Mouse (Mus musculus): Measurements from ENCODE around the gene Cdhr2. TPM values are rescaled to one million over a fixed set of nuclear protein-coding genes. Genes with fewer than 3 reads are reported as not detected.

Cdhr2 gene
- polyA plus RNA-seq, 1 experiment from 2014 or later = 1.2 TPM

Other genes with a start within 250 kb of the Cdhr2 start
- 117 and 141 TPM in 2 replicates for gene Thoc3, start 232.6 kb upstream of the Cdhr2 start, polyA plus RNA-seq (2016; fragmentation: Nextera tagmentation; extraction: Ambion mirVana)
- gene Simc1, start 197.7 kb upstream of the Cdhr2 start, polyA plus RNA-seq (2016; fragmentation: Nextera tagmentation; extraction: Ambion mirVana) = 5.9 and 10.4 TPM in 2 replicates
- 146 and 148 TPM in 2 replicates for gene 4833439L19Rik, start 136.0 kb upstream of the Cdhr2 start, polyA plus RNA-seq (2016; fragmentation: Nextera tagmentation; extraction: Ambion mirVana)
- 22.8 and 30.1 TPM in 2 replicates for gene Arl10, start 126.4 kb upstream of the Cdhr2 start, polyA plus RNA-seq (2016; fragmentation: Nextera tagmentation; extraction: Ambion mirVana)
- gene Nop16, start 111.4 kb upstream of the Cdhr2 start, polyA plus RNA-seq (2016; fragmentation: Nextera tagmentation; extraction: Ambion mirVana) = 79.6 and 112 TPM in 2 replicates
- gene Higd2a, start 111.3 kb upstream of the Cdhr2 start, polyA plus RNA-seq (2016; fragmentation: Nextera tagmentation; extraction: Ambion mirVana) = 179 and 208 TPM in 2 replicates
- 32.1 and 36.5 TPM in 2 replicates for gene Cltb, start 90.1 kb upstream of the Cdhr2 start, polyA plus RNA-seq (2016; fragmentation: Nextera tagmentation; extraction: Ambion mirVana)
- 58.7 and 68.8 TPM in 2 replicates for gene Faf2, start 79.7 kb upstream of the Cdhr2 start, polyA plus RNA-seq (2016; fragmentation: Nextera tagmentation; extraction: Ambion mirVana)
- gene Rnf44, start 7.6 kb upstream of the Cdhr2 start, polyA plus RNA-seq (2016; fragmentation: Nextera tagmentation; extraction: Ambion mirVana) = 68.1 and 96.1 TPM in 2 replicates
- 0.03 and 0.06 TPM in 2 replicates for gene Gprin1, start 48.4 kb downstream of the Cdhr2 start, polyA plus RNA-seq (2016; fragmentation: Nextera tagmentation; extraction: Ambion mirVana)
- 0.13 TPM in 1 of 2 replicates, not detected in the other for gene Sncb, start 65.1 kb downstream of the Cdhr2 start, polyA plus RNA-seq (2016; fragmentation: Nextera tagmentation; extraction: Ambion mirVana)
- not detected in 2 replicates for gene Eif4e1b, start 82.5 kb downstream of the Cdhr2 start, polyA plus RNA-seq (2016; fragmentation: Nextera tagmentation; extraction: Ambion mirVana)
- gene Tspan17, start 87.9 kb downstream of the Cdhr2 start, polyA plus RNA-seq (2016; fragmentation: Nextera tagmentation; extraction: Ambion mirVana) = 5.2 and 5.6 TPM in 2 replicates
- 1.8 and 2.1 TPM in 2 replicates for gene Unc5a, start 247.9 kb downstream of the Cdhr2 start, polyA plus RNA-seq (2016; fragmentation: Nextera tagmentation; extraction: Ambion mirVana)

Measured in heart, embryonic 10.5 days (tissue).